Mouse (Mus musculus) heart, postnatal 25 days (tissue): ENCODE results near the gene Ppp2r5a. TPM values are rescaled to one million over a fixed set of nuclear protein-coding genes. Genes with fewer than 3 reads are reported as not detected.

ENCODE experiments used
- DNase-seq: peaks from one replicate; pipeline ENCODE4 v3.0.0; 2022; ENCODE audit warnings: low spot score
- intact Hi-C: fragments of 180-260 bp; cut with DNase I; formaldehyde crosslinking; loops from one replicate; pipeline ENCODE4 v1.15.1; 2025
- total RNA-seq, 2 experiments: library from RNA; stranded (reverse); gene quantifications; 2 replicates each; pipeline ENCODE4 v1.2.3; 2021

The Ppp2r5a gene
- total RNA-seq, 2 experiments from 2014 or later: 103 to 110 TPM

- intact Hi-C loops: loop anchor here (5.0 kb wide), 2 partner anchors 81 to 99 kb away; no protein-coding TSS in a partner anchor
- DNase-seq: no peak
Observed at GRCm38 (mm10) chr1:191393536-191393935, 9.5 kb downstream of the Ppp2r5a start.

- intact Hi-C loops: loop anchor here (2.0 to 5.0 kb wide), 3 partner anchors 79 to 173 kb away; no protein-coding TSS in a partner anchor
- no peak for DNase-seq
Observed at GRCm38 (mm10) chr1:191391311-191391710, 11.8 kb downstream of the Ppp2r5a start.

- intact Hi-C loops: no loop called here
- no peak for DNase-seq
Observed at GRCm38 (mm10) chr1:191384786-191385430, 18.2 kb downstream of the Ppp2r5a start.

- no peak for DNase-seq
- intact Hi-C loops: no loop called here
Observed at GRCm38 (mm10) chr1:191381955-191382736, 20.9 kb downstream of the Ppp2r5a start.

GRCm38 (mm10) chr1:191380843-191381242, 22.2 kb downstream of the Ppp2r5a start:
- no peak for DNase-seq
- intact Hi-C loops: no loop called here

- DNase-seq: no peak
- intact Hi-C loops: no loop called here
Observed at GRCm38 (mm10) chr1:191378080-191378479, 25.0 kb downstream of the Ppp2r5a start.

GRCm38 (mm10) chr1:191375644-191375998, 27.5 kb downstream of the Ppp2r5a start:
- DNase-seq: no peak
- intact Hi-C loops: no loop called here

- DNase-seq: no peak
- intact Hi-C loops: no loop called here
Observed at GRCm38 (mm10) chr1:191374993-191375643, 28.0 kb downstream of the Ppp2r5a start.

GRCm38 (mm10) chr1:191369140-191369539, 33.9 kb downstream of the Ppp2r5a start:
- intact Hi-C loops: loop anchor here (10.0 kb wide), 1 partner anchor 196 kb away; no protein-coding TSS in a partner anchor
- DNase-seq: no peak

- intact Hi-C loops: loop anchor here (10.0 kb wide), 1 partner anchor 197 kb away; no protein-coding TSS in a partner anchor
Observed at GRCm38 (mm10) chr1:191368193-191368592, 34.9 kb downstream of the Ppp2r5a start.

GRCm38 (mm10) chr1:191364477-191364876, 38.6 kb downstream of the Ppp2r5a start:
- intact Hi-C loops: loop anchor here (10.0 kb wide), 1 partner anchor 200 kb away; no protein-coding TSS in a partner anchor
- DNase-seq: no peak

More at GRCm38 (mm10) chr1:191368193-191368592, 34.9 kb downstream of the Ppp2r5a start:
- no peak for DNase-seq

GRCm38 (mm10) chr1:191362412-191362811, 40.7 kb downstream of the Ppp2r5a start:
- DNase-seq: no peak
- intact Hi-C loops: loop anchor here (10.0 kb wide), 1 partner anchor 202 kb away; no protein-coding TSS in a partner anchor

GRCm38 (mm10) chr1:191359478-191359877, 43.6 kb downstream of the Ppp2r5a start:
- intact Hi-C loops: no loop called here
- DNase-seq: no peak

GRCm38 (mm10) chr1:191356936-191357335, 46.1 kb downstream of the Ppp2r5a start:
- no peak for DNase-seq
- intact Hi-C loops: no loop called here

- no peak for DNase-seq
- intact Hi-C loops: loop anchor here (5.0 kb wide), 1 partner anchor 42 kb away; no protein-coding TSS in a partner anchor
Observed at GRCm38 (mm10) chr1:191353836-191354235, 49.2 kb downstream of the Ppp2r5a start.

GRCm38 (mm10) chr1:191352786-191353488, 50.1 kb downstream of the Ppp2r5a start:
- DNase-seq: no peak
- intact Hi-C loops: loop anchor here (5.0 kb wide), 1 partner anchor 41 kb away; no protein-coding TSS in a partner anchor

GRCm38 (mm10) chr1:191350355-191350754, 52.7 kb downstream of the Ppp2r5a start:
- intact Hi-C loops: loop anchor here (5.0 kb wide), 1 partner anchor 38 kb away; no protein-coding TSS in a partner anchor
- no peak for DNase-seq

- no peak for DNase-seq
- intact Hi-C loops: loop anchor here (5.0 kb wide), 1 partner anchor 37 kb away; no protein-coding TSS in a partner anchor
Observed at GRCm38 (mm10) chr1:191349486-191350037, 53.5 kb downstream of the Ppp2r5a start.

- DNase-seq: no peak
- intact Hi-C loops: no loop called here
Observed at GRCm38 (mm10) chr1:191348996-191349395, 54.1 kb downstream of the Ppp2r5a start.
